Mouse (Mus musculus): Measurements from ENCODE around the gene Spocd1. TPM values are rescaled to one million over a fixed set of nuclear protein-coding genes. Genes with fewer than 3 reads are reported as not detected.

Spocd1 gene
- polyA plus RNA-seq, 1 experiment from 2014 or later, result not detected

- WGBS, result 62% methylated on average over 4 of the region's 4 CpGs
- Histone ChIP-seq H3K27ac (ENCODE audit: low read depth, low read length) (no peak overlapping the region), H3K9ac (ENCODE audit: low read depth, low read length) (no peak overlapping the region), H3K9me3 (ENCODE audit: control insufficient read depth, low read length) (no peaks in the 10 kb centered on the region), H3K36me3 (ENCODE audit: control insufficient read depth, insufficient read depth, low read length) (no peaks in the 10 kb centered on the region), H3K4me3 (ENCODE audit: low read length) (no peak overlapping the region), H3K27me3 (ENCODE audit: control insufficient read depth, insufficient read depth, low read length) (peaks cover 22% of the 10 kb centered on the region), H3K4me1 (ENCODE audit: control insufficient read depth, insufficient read depth, low read length) (peaks cover 9% of the 10 kb centered on the region), H3K4me2 (replicated peaks; ENCODE audit: low read depth, low read length) (no peak overlapping the region)
- ATAC-seq (ENCODE audit: low FRiP score, low TSS enrichment), result no peak
Observed at GRCm38 (mm10) chr4:129977256-129977655, 48.2 kb downstream of the Spocd1 start.

DNA sequence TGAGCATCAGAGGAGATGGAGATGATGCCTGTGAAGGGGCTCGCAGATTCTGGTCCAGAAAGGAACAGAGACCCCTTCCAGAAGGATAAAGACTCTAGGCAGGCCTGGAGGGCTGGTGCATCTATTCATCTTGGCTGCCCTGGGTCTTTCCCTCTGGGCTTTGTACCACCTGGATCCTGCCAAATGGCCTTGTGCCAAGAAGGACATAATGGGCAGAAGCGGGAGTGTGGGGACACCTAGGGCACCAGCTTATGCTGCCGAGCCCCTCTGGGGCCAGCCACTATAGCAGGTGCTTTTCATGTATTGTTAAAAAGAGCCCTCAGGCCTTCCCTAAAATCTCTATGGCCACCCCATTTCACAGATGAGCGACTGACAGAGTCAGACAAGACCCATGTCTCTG is 49.2 kb downstream of the Spocd1 start:
- peaks cover 21% of the 10 kb centered on the region for H3K27me3 ChIP-seq (ENCODE audit: control insufficient read depth, insufficient read depth, low read length)
- no peak for ATAC-seq (ENCODE audit: low FRiP score, low TSS enrichment)
- WGBS, result 75% methylated on average over 4 of the region's 4 CpGs

DNA sequence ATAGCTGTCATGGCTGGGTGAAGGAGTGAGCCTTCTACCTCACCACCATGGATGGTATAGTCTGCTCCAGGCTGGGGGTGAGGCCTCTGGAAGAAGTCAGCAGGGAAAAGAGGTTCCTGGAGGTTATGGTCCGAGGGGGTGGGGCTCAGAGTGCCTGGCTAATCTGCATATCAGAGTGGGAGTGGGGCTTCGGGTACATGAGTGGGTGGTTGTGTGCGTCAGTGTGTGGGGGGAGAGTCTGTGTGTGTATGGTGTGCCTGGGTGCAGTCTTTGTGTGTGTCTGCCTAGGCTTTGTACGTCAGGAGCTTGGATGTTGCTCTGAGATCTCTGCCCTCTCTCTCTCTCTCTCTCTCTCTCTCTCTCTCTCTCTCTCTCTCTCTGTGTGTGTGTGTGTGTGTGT is 49.9 kb downstream of the Spocd1 start:
- H3K27me3 ChIP-seq (ENCODE audit: control insufficient read depth, insufficient read depth, low read length), result peaks cover 25% of the 10 kb centered on the region
- H3K27ac ChIP-seq (ENCODE audit: low read depth, low read length), result no peak overlapping the region
- no peaks in the 10 kb centered on the region for H3K9me3 ChIP-seq (ENCODE audit: control insufficient read depth, low read length)
- WGBS, result 53% methylated on average over 4 of the region's 4 CpGs
- no peak for ATAC-seq (ENCODE audit: low FRiP score, low TSS enrichment)
- peaks cover 24% of the 10 kb centered on the region for H3K4me1 ChIP-seq (ENCODE audit: control insufficient read depth, insufficient read depth, low read length)
- no peaks in the 10 kb centered on the region for H3K36me3 ChIP-seq (ENCODE audit: control insufficient read depth, insufficient read depth, low read length)
- no peak overlapping the region for H3K4me2 ChIP-seq (replicated peaks; ENCODE audit: low read depth, low read length)
- H3K9ac ChIP-seq (ENCODE audit: low read depth, low read length), result no peak overlapping the region
- H3K4me3 ChIP-seq (ENCODE audit: low read length), result no peak overlapping the region

More for the DNA sequence above, 49.2 kb downstream of the Spocd1 start:
- Histone ChIP-seq H3K9ac (ENCODE audit: low read depth, low read length) (no peak overlapping the region), H3K4me2 (replicated peaks; ENCODE audit: low read depth, low read length) (no peak overlapping the region), H3K27ac (ENCODE audit: low read depth, low read length) (no peak overlapping the region), H3K4me1 (ENCODE audit: control insufficient read depth, insufficient read depth, low read length) (peaks cover 18% of the 10 kb centered on the region), H3K36me3 (ENCODE audit: control insufficient read depth, insufficient read depth, low read length) (no peaks in the 10 kb centered on the region), H3K4me3 (ENCODE audit: low read length) (no peak overlapping the region), H3K9me3 (ENCODE audit: control insufficient read depth, low read length) (no peaks in the 10 kb centered on the region)

GRCm38 (mm10) chr4:129981657-129982056 is 52.6 kb downstream of the Spocd1 start:
- peaks cover 33% of the 10 kb centered on the region for H3K27me3 ChIP-seq (ENCODE audit: control insufficient read depth, insufficient read depth, low read length)

DNA sequence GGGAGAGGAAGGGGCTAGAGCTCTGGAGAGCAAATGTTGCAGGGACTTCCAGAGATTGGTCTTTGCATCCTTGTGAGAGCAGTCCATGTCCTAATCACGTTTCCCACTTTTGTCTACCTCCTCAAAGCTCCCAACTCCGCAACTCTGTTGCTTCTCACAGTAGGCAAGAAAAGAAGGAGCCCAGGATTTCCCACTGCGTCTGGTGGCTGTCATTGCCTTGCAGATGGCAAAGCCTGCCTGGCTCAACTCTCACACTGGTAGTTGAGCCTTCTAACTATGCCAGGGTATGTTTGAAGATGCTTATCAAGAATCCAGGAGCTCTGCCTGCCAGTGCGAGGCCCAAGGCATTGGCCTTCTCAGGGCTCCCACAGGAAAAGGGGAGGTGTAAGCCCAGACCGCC is 54.0 kb downstream of the Spocd1 start:
- no peak overlapping the region for H3K9ac ChIP-seq (ENCODE audit: low read depth, low read length)
- no peak overlapping the region for H3K27ac ChIP-seq (ENCODE audit: low read depth, low read length)
- peaks cover 51% of the 10 kb centered on the region for H3K4me1 ChIP-seq (ENCODE audit: control insufficient read depth, insufficient read depth, low read length)
- ATAC-seq (ENCODE audit: low FRiP score, low TSS enrichment), result no peak
- no peaks in the 10 kb centered on the region for H3K36me3 ChIP-seq (ENCODE audit: control insufficient read depth, insufficient read depth, low read length)
- 13% methylated on average over 5 of the region's 5 CpGs for WGBS
- H3K27me3 ChIP-seq (ENCODE audit: control insufficient read depth, insufficient read depth, low read length), result peaks cover 45% of the 10 kb centered on the region
- H3K4me2 ChIP-seq (replicated peaks; ENCODE audit: low read depth, low read length), result no peak overlapping the region
- H3K9me3 ChIP-seq (ENCODE audit: control insufficient read depth, low read length), result no peaks in the 10 kb centered on the region
- no peak overlapping the region for H3K4me3 ChIP-seq (ENCODE audit: low read length)

More at GRCm38 (mm10) chr4:129981657-129982056, 52.6 kb downstream of the Spocd1 start:
- Histone ChIP-seq H3K36me3 (ENCODE audit: control insufficient read depth, insufficient read depth, low read length) (no peaks in the 10 kb centered on the region), H3K4me1 (ENCODE audit: control insufficient read depth, insufficient read depth, low read length) (peaks cover 43% of the 10 kb centered on the region), H3K9me3 (ENCODE audit: control insufficient read depth, low read length) (no peaks in the 10 kb centered on the region), H3K4me3 (ENCODE audit: low read length) (no peak overlapping the region), H3K4me2 (replicated peaks; ENCODE audit: low read depth, low read length) (no peak overlapping the region), H3K27ac (ENCODE audit: low read depth, low read length) (no peak overlapping the region), H3K9ac (ENCODE audit: low read depth, low read length) (no peak overlapping the region; the same call in 1 of the 2 replicates)
- WGBS, result 18% methylated on average over 11 of the region's 11 CpGs
- ATAC-seq (ENCODE audit: low FRiP score, low TSS enrichment), result no peak

- Histone ChIP-seq H3K27me3 (ENCODE audit: control insufficient read depth, insufficient read depth, low read length) (peaks cover 45% of the 10 kb centered on the region), H3K4me1 (ENCODE audit: control insufficient read depth, insufficient read depth, low read length) (peaks cover 54% of the 10 kb centered on the region), H3K4me2 (replicated peaks; ENCODE audit: low read depth, low read length) (peak overlapping the region; percentile 99), H3K4me3 (ENCODE audit: low read length) (peak overlapping the region; percentile 61), H3K36me3 (ENCODE audit: control insufficient read depth, insufficient read depth, low read length) (no peaks in the 10 kb centered on the region), H3K27ac (ENCODE audit: low read depth, low read length) (no peak overlapping the region), H3K9ac (ENCODE audit: low read depth, low read length) (no peak overlapping the region), H3K9me3 (ENCODE audit: control insufficient read depth, low read length) (no peaks in the 10 kb centered on the region)
- 0 out of 2 replicates have a peak, but pooled peaks have one; percentile 7 for ATAC-seq (ENCODE audit: low FRiP score, low TSS enrichment)
- WGBS, result 4% methylated on average over 15 of the region's 15 CpGs
Observed at GRCm38 (mm10) chr4:129983764-129984420, 54.8 kb downstream of the Spocd1 start.

DNA sequence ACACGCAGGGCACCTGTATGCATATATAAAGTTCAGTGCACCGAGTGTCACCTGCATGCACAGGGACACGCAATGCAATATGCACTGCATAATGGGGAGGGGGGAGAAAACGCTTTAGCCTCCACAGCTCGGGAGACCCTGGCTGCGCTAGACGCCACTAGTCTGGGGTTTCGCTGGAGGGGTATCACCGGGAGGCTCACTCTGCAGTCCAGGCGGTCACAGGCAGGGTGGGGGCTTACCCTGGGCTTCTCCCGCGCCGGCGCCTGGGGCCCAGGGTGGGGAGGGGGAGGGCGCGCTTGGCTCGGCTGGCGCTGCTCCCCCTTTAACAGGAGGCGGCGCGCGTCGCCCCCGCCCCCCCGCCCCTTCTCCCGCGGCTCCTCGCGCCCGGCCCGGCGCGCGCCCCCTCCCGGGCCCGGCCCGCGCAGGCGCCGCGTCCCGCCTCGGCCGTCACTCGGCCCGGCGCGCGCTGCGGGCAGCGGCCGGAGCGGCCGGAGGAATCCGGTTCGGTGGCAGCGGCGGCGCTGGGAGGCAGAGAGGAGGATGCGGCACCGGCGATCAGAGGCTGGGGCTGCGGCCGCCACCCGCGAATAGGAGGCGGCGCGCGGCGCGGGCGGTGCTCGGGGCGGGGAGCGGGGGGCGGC is 55.5 kb downstream of the Spocd1 start, which contains the start of gene Adgrb2:
TSS of gene Adgrb2 (plus strand) at position 450 of the 641 bp plus-strand sequence.
- Histone ChIP-seq H3K9me3 (ENCODE audit: control insufficient read depth, low read length) (no peaks in the 10 kb centered on the region), H3K4me2 (replicated peaks; ENCODE audit: low read depth, low read length) (peak within 1 kb of the TSS; percentile 99), H3K4me1 (ENCODE audit: control insufficient read depth, insufficient read depth, low read length) (peaks cover 54% of the 10 kb centered on the region), H3K27ac (ENCODE audit: low read depth, low read length) (no peak within 1 kb of the TSS), H3K9ac (ENCODE audit: low read depth, low read length) (peak within 1 kb of the TSS; percentile 67), H3K36me3 (ENCODE audit: control insufficient read depth, insufficient read depth, low read length) (no peaks in the 10 kb centered on the region), H3K4me3 (ENCODE audit: low read length) (peak within 1 kb of the TSS; percentile 61), H3K27me3 (ENCODE audit: control insufficient read depth, insufficient read depth, low read length) (peaks cover 44% of the 10 kb centered on the region)
- WGBS, result 2% methylated on average over 32 of the region's 77 CpGs
- ATAC-seq (ENCODE audit: low FRiP score, low TSS enrichment), result no peak; the same call in 1 of the 2 replicates

GRCm38 (mm10) chr4:129985161-129985670 is 56.2 kb downstream of the Spocd1 start:
- Histone ChIP-seq H3K4me3 (ENCODE audit: low read length) (peak overlapping the region; percentile 61), H3K27ac (ENCODE audit: low read depth, low read length) (no peak overlapping the region), H3K36me3 (ENCODE audit: control insufficient read depth, insufficient read depth, low read length) (no peaks in the 10 kb centered on the region), H3K9ac (ENCODE audit: low read depth, low read length) (peak overlapping the region; percentile 67), H3K9me3 (ENCODE audit: control insufficient read depth, low read length) (no peaks in the 10 kb centered on the region), H3K27me3 (ENCODE audit: control insufficient read depth, insufficient read depth, low read length) (peaks cover 44% of the 10 kb centered on the region), H3K4me1 (ENCODE audit: control insufficient read depth, insufficient read depth, low read length) (peaks cover 54% of the 10 kb centered on the region), H3K4me2 (replicated peaks; ENCODE audit: low read depth, low read length) (peak overlapping the region; percentile 99)
- peak; percentile 14; the same call in 1 of the 2 replicates for ATAC-seq (ENCODE audit: low FRiP score, low TSS enrichment)
- WGBS, result 1% methylated on average over 29 of the region's 48 CpGs
